Mouse (Mus musculus) kidney, adult 8-10 months (tissue): ENCODE measurements around the gene Adtrp.

Experiments
- DNase-seq, 2 experiments: peaks; one replicate each; pipeline ENCODE4 v3.0.0; 2022

The Adtrp gene

GRCm38 (mm10) chr13:41827581-41827980, 19.9 kb downstream of the Adtrp start:
- DNase-seq: no peak

GRCm38 (mm10) chr13:41825379-41825966, 22.0 kb downstream of the Adtrp start:
- DNase-seq: no peak

GRCm38 (mm10) chr13:41823077-41823476, 24.4 kb downstream of the Adtrp start:
- DNase-seq: no peak

- DNase-seq: no peak
These were observed 24.9 kb downstream of the Adtrp start for GRCm38 (mm10) chr13:41822617-41823016.

- DNase-seq: no peak
These were observed 25.4 kb downstream of the Adtrp start for GRCm38 (mm10) chr13:41822091-41822490.

GRCm38 (mm10) chr13:41820947-41821346, 26.5 kb downstream of the Adtrp start:
- DNase-seq: no peak

GRCm38 (mm10) chr13:41819918-41820317, 27.6 kb downstream of the Adtrp start:
- DNase-seq: no peak

- DNase-seq: no peak
These were observed 28.0 kb downstream of the Adtrp start for GRCm38 (mm10) chr13:41819484-41819883.

- DNase-seq: peak; percentile 66 to 82
These were observed 29.9 kb downstream of the Adtrp start for GRCm38 (mm10) chr13:41817583-41817982.

GRCm38 (mm10) chr13:41816643-41817042, 30.8 kb downstream of the Adtrp start:
- DNase-seq: no peak

GRCm38 (mm10) chr13:41810776-41811175, 36.7 kb downstream of the Adtrp start:
- no peak for DNase-seq

GRCm38 (mm10) chr13:41807815-41808214, 39.7 kb downstream of the Adtrp start:
- no peak for DNase-seq

GRCm38 (mm10) chr13:41807300-41807699, 40.2 kb downstream of the Adtrp start:
- no peak for DNase-seq

GRCm38 (mm10) chr13:41805138-41805820, 42.2 kb downstream of the Adtrp start:
- no peak for DNase-seq

- DNase-seq: no peak
These were observed 43.7 kb downstream of the Adtrp start for GRCm38 (mm10) chr13:41803656-41804265.

- DNase-seq: no peak
These were observed 46.3 kb downstream of the Adtrp start for GRCm38 (mm10) chr13:41801177-41801636.

- no peak for DNase-seq
These were observed 54.6 kb downstream of the Adtrp start for GRCm38 (mm10) chr13:41792849-41793248.

- DNase-seq: no peak
These were observed 59.5 kb downstream of the Adtrp start for GRCm38 (mm10) chr13:41787863-41788536.

GRCm38 (mm10) chr13:41786640-41787039, 60.8 kb downstream of the Adtrp start:
- DNase-seq: no peak

- DNase-seq: no peak
These were observed 62.4 kb downstream of the Adtrp start for GRCm38 (mm10) chr13:41784889-41785701.

GRCm38 (mm10) chr13:41780296-41780695, 67.2 kb downstream of the Adtrp start:
- DNase-seq: no peak

GRCm38 (mm10) chr13:41779603-41780180, 67.8 kb downstream of the Adtrp start:
- DNase-seq: no peak
